Mouse (Mus musculus) midbrain, embryonic 15.5 days (tissue): ENCODE results near the gene Lekr1. TPM values are rescaled to one million over a fixed set of nuclear protein-coding genes. Genes with fewer than 3 reads are reported as not detected.

Source experiments
- ATAC-seq: fragments of 200-750 bp; cut with Nextera tagmentation; replicated peaks from 2 replicates; pipeline ENCODE4 v1.8.0; 2017; ENCODE audit warnings: moderate TSS enrichment
- H3K27ac ChIP-seq: fragments of 300-500 bp; sonication (generic); 2 replicates; pipeline ENCODE4 v1.5.1; 2015; ENCODE audit warnings: mild to moderate bottlenecking, inconsistent platforms
- H3K27me3 ChIP-seq: fragments of 300-500 bp; sonication (generic); replicated peaks from 2 replicates; pipeline ENCODE4 v1.6.1; 2015; ENCODE audit warnings: inconsistent platforms
- H3K36me3 ChIP-seq: fragments of 300-500 bp; sonication (generic); replicated peaks from 2 replicates; pipeline ENCODE4 v1.6.1; 2015; ENCODE audit warnings: inconsistent platforms
- H3K4me1 ChIP-seq: fragments of 300-500 bp; sonication (generic); 2 replicates; pipeline ENCODE4 v1.6.1; 2015; ENCODE audit warnings: inconsistent platforms
- H3K4me2 ChIP-seq: fragments of 300-500 bp; sonication (generic); 2 replicates; pipeline ENCODE4 v1.6.1; 2015; ENCODE audit warnings: inconsistent platforms, mild to moderate bottlenecking, moderate library complexity
- H3K4me3 ChIP-seq: fragments of 300-500 bp; sonication (generic); 2 replicates; pipeline ENCODE4 v1.5.1; 2015; ENCODE audit warnings: mild to moderate bottlenecking, inconsistent platforms
- H3K9ac ChIP-seq: fragments of 300-500 bp; sonication (generic); 2 replicates; pipeline ENCODE4 v1.6.1; 2015; ENCODE audit warnings: mild to moderate bottlenecking, inconsistent platforms
- H3K9me3 ChIP-seq: fragments of 300-500 bp; sonication (generic); 2 replicates; pipeline ENCODE4 v1.6.1; 2016; ENCODE audit warnings: inconsistent platforms
- WGBS: fragments of 180-500 bp; shearing (Covaris S2); methylation state at CpG from one replicate; pipeline ENCODE4 v1.1.7; 2015; ENCODE audit warnings: mixed read lengths; 5-methylcytosine and 5-hydroxymethylcytosine counted together
- polyA plus RNA-seq: library from polyadenylated mRNA; unstranded; fragments of >200 nt; fragmentation: Nextera tagmentation; extraction: Ambion mirVana; gene quantifications from 2 replicates; pipeline ENCODE4 v1.2.1, GENCODE M21; 2015

Lekr1 gene
- polyA plus RNA-seq, 1 experiment from 2014 or later = 5.7 TPM

GRCm38 (mm10) chr3:65847158-65847787, 181.2 kb downstream of the Lekr1 start:
- H3K27me3 ChIP-seq = no peaks in the 10 kb centered on the region
- H3K9me3 ChIP-seq = no peaks in the 10 kb centered on the region
- H3K4me2 ChIP-seq = no peak overlapping the region
- WGBS = 84% methylated on average over 4 of the region's 4 CpGs
- H3K4me1 ChIP-seq = no peaks in the 10 kb centered on the region
- no peak for ATAC-seq
- no peak overlapping the region for H3K27ac ChIP-seq
- no peak overlapping the region for H3K9ac ChIP-seq
- no peak overlapping the region for H3K4me3 ChIP-seq
- no peaks in the 10 kb centered on the region for H3K36me3 ChIP-seq

GRCm38 (mm10) chr3:65853746-65854145, 187.7 kb downstream of the Lekr1 start:
- ATAC-seq = no peak
- no peaks in the 10 kb centered on the region for H3K9me3 ChIP-seq
- no peaks in the 10 kb centered on the region for H3K27me3 ChIP-seq
- H3K4me3 ChIP-seq = no peak overlapping the region
- no peak overlapping the region for H3K27ac ChIP-seq
- H3K9ac ChIP-seq = no peak overlapping the region
- WGBS = 89% methylated on average over 5 of the region's 5 CpGs
- no peaks in the 10 kb centered on the region for H3K36me3 ChIP-seq
- H3K4me1 ChIP-seq = no peaks in the 10 kb centered on the region
- no peak overlapping the region for H3K4me2 ChIP-seq

GRCm38 (mm10) chr3:65855521-65855920, 189.5 kb downstream of the Lekr1 start:
- Histone ChIP-seq H3K9ac (no peak overlapping the region), H3K4me3 (no peak overlapping the region), H3K4me2 (no peak overlapping the region), H3K36me3 (no peaks in the 10 kb centered on the region), H3K27ac (no peak overlapping the region), H3K4me1 (no peaks in the 10 kb centered on the region), H3K9me3 (no peaks in the 10 kb centered on the region), H3K27me3 (no peaks in the 10 kb centered on the region)
- WGBS = 80% methylated on average over 5 of the region's 5 CpGs
- no peak for ATAC-seq

- H3K4me2 ChIP-seq = no peak overlapping the region
- ATAC-seq = no peak
- WGBS = 51% methylated on average over 11 of the region's 11 CpGs
- H3K36me3 ChIP-seq = no peaks in the 10 kb centered on the region
- no peaks in the 10 kb centered on the region for H3K27me3 ChIP-seq
- H3K27ac ChIP-seq = no peak overlapping the region
- no peak overlapping the region for H3K4me3 ChIP-seq
- H3K9me3 ChIP-seq = no peaks in the 10 kb centered on the region
- H3K4me1 ChIP-seq = peaks cover 23% of the 10 kb centered on the region
- H3K9ac ChIP-seq = no peak overlapping the region
These were observed 192.1 kb downstream of the Lekr1 start for GRCm38 (mm10) chr3:65858118-65858517.

GRCm38 (mm10) chr3:65858741-65859348, 192.8 kb downstream of the Lekr1 start:
- no peaks in the 10 kb centered on the region for H3K9me3 ChIP-seq
- no peak overlapping the region for H3K4me2 ChIP-seq
- peaks cover 30% of the 10 kb centered on the region for H3K4me1 ChIP-seq
- no peak overlapping the region for H3K4me3 ChIP-seq
- no peaks in the 10 kb centered on the region for H3K36me3 ChIP-seq
- H3K9ac ChIP-seq = no peak overlapping the region
- 13% methylated on average over 13 of the region's 13 CpGs for WGBS
- no peak overlapping the region for H3K27ac ChIP-seq
- no peaks in the 10 kb centered on the region for H3K27me3 ChIP-seq
- ATAC-seq = no peak

GRCm38 (mm10) chr3:65859750-65860149, 193.7 kb downstream of the Lekr1 start:
- no peak overlapping the region for H3K27ac ChIP-seq
- H3K4me2 ChIP-seq = no peak overlapping the region
- H3K9ac ChIP-seq = no peak overlapping the region
- no peak for ATAC-seq
- 88% methylated on average over 6 of the region's 6 CpGs for WGBS
- no peaks in the 10 kb centered on the region for H3K27me3 ChIP-seq
- H3K4me3 ChIP-seq = no peak overlapping the region
- H3K36me3 ChIP-seq = no peaks in the 10 kb centered on the region
- H3K4me1 ChIP-seq = peaks cover 35% of the 10 kb centered on the region
- no peaks in the 10 kb centered on the region for H3K9me3 ChIP-seq

GRCm38 (mm10) chr3:65860903-65861302, 194.9 kb downstream of the Lekr1 start:
- no peak for ATAC-seq

GRCm38 (mm10) chr3:65861471-65861881, 195.4 kb downstream of the Lekr1 start:
- Histone ChIP-seq H3K9me3 (no peaks in the 10 kb centered on the region), H3K27me3 (no peaks in the 10 kb centered on the region; the same call in 1 of the 2 replicates), H3K4me2 (no peak overlapping the region), H3K27ac (no peak overlapping the region), H3K4me1 (peaks cover 35% of the 10 kb centered on the region), H3K4me3 (no peak overlapping the region), H3K9ac (no peak overlapping the region), H3K36me3 (no peaks in the 10 kb centered on the region)
- 10% methylated on average over 6 of the region's 6 CpGs for WGBS
- ATAC-seq = no peak

More at GRCm38 (mm10) chr3:65860903-65861302, 194.9 kb downstream of the Lekr1 start:
- Histone ChIP-seq H3K4me1 (peaks cover 35% of the 10 kb centered on the region), H3K4me2 (no peak overlapping the region), H3K4me3 (no peak overlapping the region), H3K27ac (no peak overlapping the region), H3K9ac (no peak overlapping the region), H3K27me3 (no peaks in the 10 kb centered on the region; the same call in 1 of the 2 replicates), H3K36me3 (no peaks in the 10 kb centered on the region), H3K9me3 (no peaks in the 10 kb centered on the region)
- WGBS = 35% methylated on average over 4 of the region's 4 CpGs

GRCm38 (mm10) chr3:65863297-65863696, 197.3 kb downstream of the Lekr1 start:
- peak overlapping the region; percentile 16; the same call in 1 of the 2 replicates for H3K4me3 ChIP-seq
- H3K4me1 ChIP-seq = peaks cover 35% of the 10 kb centered on the region
- H3K36me3 ChIP-seq = no peaks in the 10 kb centered on the region
- H3K27ac ChIP-seq = no peak overlapping the region
- no peak overlapping the region for H3K9ac ChIP-seq
- H3K27me3 ChIP-seq = no peaks in the 10 kb centered on the region; the same call in 1 of the 2 replicates
- H3K9me3 ChIP-seq = no peaks in the 10 kb centered on the region
- peak; percentile 91 for ATAC-seq
- WGBS = 2% methylated on average over 11 of the region's 11 CpGs
- H3K4me2 ChIP-seq = peak overlapping the region; percentile 43

GRCm38 (mm10) chr3:65863762-65864377, 197.8 kb downstream of the Lekr1 start:
- Histone ChIP-seq H3K9me3 (no peaks in the 10 kb centered on the region), H3K36me3 (no peaks in the 10 kb centered on the region), H3K4me1 (peaks cover 35% of the 10 kb centered on the region), H3K4me2 (peak overlapping the region; percentile 43), H3K27ac (no peak overlapping the region), H3K9ac (peak overlapping the region; percentile 13; the same call in 1 of the 2 replicates), H3K4me3 (peak overlapping the region; percentile 16; the same call in 1 of the 2 replicates), H3K27me3 (no peaks in the 10 kb centered on the region; the same call in 1 of the 2 replicates)
- peak; percentile 33 for ATAC-seq
- WGBS = 43% methylated on average over 16 of the region's 16 CpGs

- 86% methylated on average over 8 of the region's 8 CpGs for WGBS
These were observed 202.9 kb downstream of the Lekr1 start for GRCm38 (mm10) chr3:65868931-65869330.

GRCm38 (mm10) chr3:65869724-65870123, 203.7 kb downstream of the Lekr1 start:
- H3K27me3 ChIP-seq = no peaks in the 10 kb centered on the region; the same call in 1 of the 2 replicates
- no peaks in the 10 kb centered on the region for H3K9me3 ChIP-seq
- H3K27ac ChIP-seq = no peak overlapping the region
- whole genome bisulfite sequencing = 76% methylated on average over 6 of the region's 6 CpGs
- no peak overlapping the region for H3K9ac ChIP-seq
- H3K36me3 ChIP-seq = no peaks in the 10 kb centered on the region
- no peak overlapping the region for H3K4me2 ChIP-seq
- peaks cover 14% of the 10 kb centered on the region for H3K4me1 ChIP-seq
- no peak for ATAC-seq
- H3K4me3 ChIP-seq = no peak overlapping the region

More at GRCm38 (mm10) chr3:65868931-65869330, 202.9 kb downstream of the Lekr1 start:
- H3K9ac ChIP-seq = no peak overlapping the region
- H3K4me1 ChIP-seq = peaks cover 19% of the 10 kb centered on the region
- ATAC-seq = no peak
- H3K4me2 ChIP-seq = no peak overlapping the region
- H3K36me3 ChIP-seq = no peaks in the 10 kb centered on the region
- H3K27ac ChIP-seq = no peak overlapping the region
- H3K4me3 ChIP-seq = no peak overlapping the region
- H3K27me3 ChIP-seq = no peaks in the 10 kb centered on the region; the same call in 1 of the 2 replicates
- H3K9me3 ChIP-seq = no peaks in the 10 kb centered on the region
